Comparison of ENCODE assay signal across 32 mouse cellular contexts in the genomic region with DNA sequence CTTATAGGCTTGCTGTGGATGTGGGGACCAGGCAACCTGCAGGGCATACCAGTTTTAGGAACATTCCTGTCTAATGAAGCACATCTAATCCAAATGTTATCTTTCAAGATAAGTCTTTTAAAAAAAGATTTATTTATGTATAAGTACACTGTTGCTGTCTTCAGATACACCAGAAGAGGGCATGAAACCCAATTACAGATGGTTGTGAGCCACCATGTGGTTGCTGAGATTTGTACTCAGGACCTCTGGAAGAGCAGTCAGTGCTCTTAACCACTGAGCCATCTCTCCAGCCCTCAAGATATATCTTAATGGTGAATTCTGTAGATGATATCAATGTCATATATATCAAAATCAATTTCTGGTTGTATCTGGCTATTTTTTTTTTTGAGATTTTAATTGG. TPM values are rescaled to one million over a fixed set of nuclear protein-coding genes. Genes with fewer than 3 reads are reported as not detected.
DNase-seq lines count a peak whose midpoint lies in the region; ATAC-seq and TF ChIP-seq lines count a peak whose summit lies in the region.
"Had no signal": no experiment of that assay in that cellular context is flagged by ENCODE, and none has a peak within 500 bp of the region (broad histone marks: within the 10 kb centered on the region; RNA-seq: fewer than 3 reads in every experiment).

No protein-coding gene starts in this region.

- no peak overlapping the region for H3K4me2 ChIP-seq in hindbrain, postnatal 0 days (ENCODE audit: low read depth, low read length)
- no peak overlapping the region for H3K4me2 ChIP-seq in hindbrain, embryonic 11.5 days (replicated peaks; ENCODE audit: low read depth, low read length)
- H3K4me2 ChIP-seq: embryonic facial prominence, embryonic 12.5 days; heart, embryonic 15.5 days; hindbrain, embryonic 13.5 days; kidney, embryonic 15.5 days; limb, embryonic 15.5 days; liver, embryonic 15.5 days; lung, embryonic 14.5 days; midbrain, embryonic 12.5 days had no signal

- DNase-seq in hindbrain, postnatal 0 days (ENCODE audit: low spot score), result no peak
- DNase-seq in hindbrain, embryonic 11.5 days (ENCODE audit: low spot score), result no peak
- DNase-seq in MEL (ENCODE audit: low read depth, low spot score), result no peak
- no peak for DNase-seq in gastrocnemius, adult 8-10 months (ENCODE audit: low spot score in 2 of 2)
- DNase-seq in lung, postnatal 14 days, result no peak
- DNase-seq: adrenal gland, postnatal 10 days; cerebellum, adult 11-12 months; cerebellum, adult 9-11 months; embryo, embryonic 11 days; gastrocnemius, postnatal 10 days; heart, postnatal 36 days; kidney, adult 18-20 months; kidney, postnatal 4 days; lung, embryonic 14.5 days; thymus, adult 18-20 months; thymus, postnatal 25 days had no signal

- TF ChIP-seq CTCF in hindbrain, postnatal 0 days (IDR thresholded peaks at IDR 0.05; ENCODE audit: low read depth), result peak; percentile 13; the same call in 1 of the 2 replicates
- TF ChIP-seq CTCF in MEL (IDR thresholded peaks at IDR 0.05 in 2 of 3, conservative IDR thresholded peaks at IDR 0.05 in 1 of 3; ENCODE audit: control insufficient read depth in 1 of 3, insufficient read depth in 1 of 3, low read depth in 2 of 3, low read length in 3 of 3, poor library complexity in 1 of 3, severe bottlenecking in 1 of 3), result peak in 1 of 3 experiments; percentile 33; a peak in 2 of 6 replicates

- no peaks in the 10 kb centered on the region for H3K27me3 ChIP-seq in hindbrain, postnatal 0 days (ENCODE audit: insufficient read depth, low read length)
- no peaks in the 10 kb centered on the region for H3K27me3 ChIP-seq in hindbrain, embryonic 11.5 days (ENCODE audit: control insufficient read depth, insufficient read depth, low read length)
- H3K27me3 ChIP-seq in megakaryocyte, embryonic 14.5 days (replicated peaks), result peaks cover 19% of the 10 kb centered on the region
- H3K27me3 ChIP-seq in MEL (ENCODE audit: control insufficient read depth in 1 of 2, insufficient read depth in 2 of 2, low read length in 2 of 2), result peaks cover 0 to 2% of the 10 kb centered on the region in 2 experiments; a peak in 3 of 4 replicates
- H3K27me3 ChIP-seq: heart, embryonic 15.5 days; kidney, embryonic 15.5 days; limb, embryonic 15.5 days; liver, embryonic 15.5 days had no signal

- no peak overlapping the region for H3K4me3 ChIP-seq in hindbrain, postnatal 0 days (ENCODE audit: low read length)
- no peak overlapping the region for H3K4me3 ChIP-seq in hindbrain, embryonic 11.5 days (ENCODE audit: low read depth, low read length)
- peak overlapping the region; percentile 70 for H3K4me3 ChIP-seq in megakaryocyte, embryonic 14.5 days (replicated peaks)
- no peak overlapping the region for H3K4me3 ChIP-seq in MEL (ENCODE audit: control insufficient read depth in 1 of 2, insufficient read depth in 1 of 2, low read depth in 2 of 2, low read length in 2 of 2)
- H3K4me3 ChIP-seq: embryonic facial prominence, embryonic 12.5 days; forebrain, embryonic 10.5 days; heart, embryonic 10.5 days; heart, embryonic 15.5 days; hindbrain, embryonic 13.5 days; kidney, embryonic 15.5 days; limb, embryonic 10.5 days; limb, embryonic 15.5 days; liver, embryonic 15.5 days; midbrain, embryonic 12.5 days had no signal

- no peak for ATAC-seq in hindbrain, postnatal 0 days
- no peak for ATAC-seq in hindbrain, embryonic 11.5 days (ENCODE audit: low FRiP score)
- ATAC-seq in megakaryocyte, adult 5-6 weeks (ENCODE audit: poor library complexity, severe bottlenecking), result no peak
- ATAC-seq: forebrain, embryonic 16.5 days; Patski had no signal

- TF ChIP-seq POLR2A in MEL (IDR thresholded peaks at IDR 0.05; ENCODE audit: control insufficient read depth in 1 of 2, insufficient read depth in 1 of 2, low read depth in 1 of 2, low read length in 2 of 2, poor library complexity in 1 of 2), result no peak

- no peak overlapping the region for H3K9ac ChIP-seq in hindbrain, postnatal 0 days (replicated peaks; ENCODE audit: low read length)
- H3K9ac ChIP-seq in hindbrain, embryonic 11.5 days (ENCODE audit: low read depth, low read length), result no peak overlapping the region
- H3K9ac ChIP-seq in MEL (ENCODE audit: control insufficient read depth, low read depth, low read length, poor library complexity, severe bottlenecking), result no peak overlapping the region
- H3K9ac ChIP-seq: embryonic facial prominence, embryonic 12.5 days; heart, embryonic 15.5 days; hindbrain, embryonic 13.5 days; kidney, embryonic 15.5 days; limb, embryonic 15.5 days; liver, embryonic 15.5 days; lung, embryonic 14.5 days; midbrain, embryonic 12.5 days had no signal

- 0 out of 4 replicates have a peak, but pooled peaks of 1 of the 2 experiments have one; percentile 1 for TF ChIP-seq EP300 in MEL (IDR thresholded peaks at IDR 0.05; ENCODE audit: low read depth in 1 of 2, low read length in 2 of 2)

- H3K36me3 ChIP-seq in hindbrain, postnatal 0 days (ENCODE audit: insufficient read depth, low read length), result no peaks in the 10 kb centered on the region
- no peaks in the 10 kb centered on the region for H3K36me3 ChIP-seq in hindbrain, embryonic 11.5 days (ENCODE audit: control insufficient read depth, insufficient read depth, low read length)
- no peaks in the 10 kb centered on the region for H3K36me3 ChIP-seq in megakaryocyte, embryonic 14.5 days (replicated peaks; ENCODE audit: low read length)
- H3K36me3 ChIP-seq in MEL (ENCODE audit: control insufficient read depth in 1 of 2, insufficient read depth in 2 of 2, low read length in 2 of 2), result peaks cover 0 to 18% of the 10 kb centered on the region in 2 experiments; a peak in 2 of 4 replicates
- H3K36me3 ChIP-seq: embryonic facial prominence, embryonic 12.5 days; forebrain, embryonic 10.5 days; heart, embryonic 10.5 days; heart, embryonic 15.5 days; hindbrain, embryonic 13.5 days; kidney, embryonic 15.5 days; limb, embryonic 10.5 days; limb, embryonic 15.5 days; liver, embryonic 15.5 days; midbrain, embryonic 12.5 days had no signal

- H3K79me2 ChIP-seq in MEL (ENCODE audit: control insufficient read depth, insufficient read depth, low read length, poor library complexity), result peaks cover 10% of the 10 kb centered on the region

- TF ChIP-seq RAD21 in MEL (IDR thresholded peaks at IDR 0.05; ENCODE audit: low read depth, low read length), result no peak

- H3K4me1 ChIP-seq in hindbrain, postnatal 0 days (ENCODE audit: insufficient read depth, low read length), result no peaks in the 10 kb centered on the region
- H3K4me1 ChIP-seq in hindbrain, embryonic 11.5 days (replicated peaks; ENCODE audit: control insufficient read depth, insufficient read depth, low read length), result no peaks in the 10 kb centered on the region
- H3K4me1 ChIP-seq in megakaryocyte, embryonic 14.5 days, result peaks cover 41% of the 10 kb centered on the region
- peaks cover 3 to 19% of the 10 kb centered on the region in 2 experiments for H3K4me1 ChIP-seq in MEL (ENCODE audit: control insufficient read depth in 1 of 2, insufficient read depth in 2 of 2, low read length in 2 of 2)

- H3K27ac ChIP-seq in hindbrain, postnatal 0 days, result no peak overlapping the region
- H3K27ac ChIP-seq in hindbrain, embryonic 11.5 days (ENCODE audit: low read depth, low read length), result no peak overlapping the region
- no peak overlapping the region for H3K27ac ChIP-seq in MEL (ENCODE audit: control insufficient read depth, low read depth, low read length)
- H3K27ac ChIP-seq: embryonic facial prominence, embryonic 12.5 days; forebrain, embryonic 10.5 days; heart, embryonic 10.5 days; heart, embryonic 15.5 days; hindbrain, embryonic 13.5 days; kidney, embryonic 15.5 days; limb, embryonic 10.5 days; limb, embryonic 15.5 days; liver, embryonic 15.5 days; midbrain, embryonic 12.5 days had no signal

- H3K9me3 ChIP-seq in hindbrain, postnatal 0 days (ENCODE audit: low read length), result no peaks in the 10 kb centered on the region
- H3K9me3 ChIP-seq in hindbrain, embryonic 11.5 days (ENCODE audit: control insufficient read depth, low read length), result no peaks in the 10 kb centered on the region
- peaks cover 8% of the 10 kb centered on the region for H3K9me3 ChIP-seq in megakaryocyte, embryonic 14.5 days
- H3K9me3 ChIP-seq in MEL (replicated peaks; ENCODE audit: insufficient read depth, low read length), result no peaks in the 10 kb centered on the region
- H3K9me3 ChIP-seq: embryonic facial prominence, embryonic 12.5 days; forebrain, embryonic 10.5 days; heart, embryonic 10.5 days; heart, embryonic 15.5 days; hindbrain, embryonic 13.5 days; kidney, embryonic 15.5 days; limb, embryonic 10.5 days; limb, embryonic 15.5 days; liver, embryonic 15.5 days; midbrain, embryonic 12.5 days had no signal

RNA-seq across cellular contexts. Expression of gene Tbl2, which starts 3.5 kb away (rescaled TPM):
- 36.9 and 43.7 TPM in 2 replicates for total RNA-seq in hindbrain, postnatal 0 days (2014; rRNA removed)
- polyA plus RNA-seq in hindbrain, postnatal 0 days (2015; fragmentation: Nextera tagmentation; extraction: Ambion mirVana), result 10.7 and 12.3 TPM in 2 replicates
- polyA plus RNA-seq in hindbrain, embryonic 11.5 days (2014; fragmentation: Nextera tagmentation; extraction: Ambion mirVana), result 21.4 and 21.9 TPM in 2 replicates
- 6.6 TPM in 1 of 2 replicates, not detected in the other for polyA plus RNA-seq in megakaryocyte, embryonic 14.5 days (2012; ENCODE audit: insufficient read depth, low replicate concordance)
- 5.5 and 5.7 TPM in 2 replicates for total RNA-seq in megakaryocyte, adult 5-6 weeks (2015)
- total RNA-seq in megakaryocyte, adult 5-6 weeks (2017), result 12.6 and 15.0 TPM in 2 replicates
- 19.3 and 20.5 TPM in 2 replicates for total RNA-seq in MEL (2012; rRNA removed)
- 10 to 100 TPM in 1 of 2 experiments, not detected in 1; 30.3 TPM for polyA plus RNA-seq in MEL (2012; ENCODE audit: insufficient read depth in 1 of 2, insufficient read length in 2 of 2, low read depth in 1 of 2, low replicate concordance in 2 of 2, missing spikeins in 1 of 2)
- 10 to 100 TPM in 1 of 4 experiments, 1 to 10 TPM in 3; 8.5 to 12.2 (median 8.9) TPM for total RNA-seq in gastrocnemius, adult 8-10 months (2022)

RNA-seq across cellular contexts. Expression of gene Bcl7b, which starts 22.1 kb away (rescaled TPM):
- total RNA-seq in hindbrain, postnatal 0 days (2014; rRNA removed), result 13.7 and 18.5 TPM in 2 replicates
- polyA plus RNA-seq in hindbrain, postnatal 0 days (2015; fragmentation: Nextera tagmentation; extraction: Ambion mirVana), result 32.5 and 36.4 TPM in 2 replicates
- 35.9 and 38.8 TPM in 2 replicates for polyA plus RNA-seq in hindbrain, embryonic 11.5 days (2014; fragmentation: Nextera tagmentation; extraction: Ambion mirVana)
- 58.2 and 75.1 TPM in 2 replicates for polyA plus RNA-seq in megakaryocyte, embryonic 14.5 days (2012; ENCODE audit: insufficient read depth, low replicate concordance)
- 23.5 and 46.6 TPM in 2 replicates for total RNA-seq in megakaryocyte, adult 5-6 weeks (2015)
- 27.4 and 38.8 TPM in 2 replicates for total RNA-seq in megakaryocyte, adult 5-6 weeks (2017)
- 44.6 and 45.1 TPM in 2 replicates for total RNA-seq in MEL (2012; rRNA removed)
- 10 to 100 TPM in 1 of 2 experiments, not detected in 1; 76.0 TPM for polyA plus RNA-seq in MEL (2012; ENCODE audit: insufficient read depth in 1 of 2, insufficient read length in 2 of 2, low read depth in 1 of 2, low replicate concordance in 2 of 2, missing spikeins in 1 of 2)
- 10 to 100 TPM; 25.2 to 34.5 (median 28.4) TPM for total RNA-seq in gastrocnemius, adult 8-10 months (2022)

RNA-seq across cellular contexts. Expression of gene Baz1b, which starts 41.1 kb away (rescaled TPM):
- total RNA-seq in hindbrain, postnatal 0 days (2014; rRNA removed), result 35.5 and 42.9 TPM in 2 replicates
- polyA plus RNA-seq in hindbrain, postnatal 0 days (2015; fragmentation: Nextera tagmentation; extraction: Ambion mirVana), result 15.8 and 16.7 TPM in 2 replicates
- polyA plus RNA-seq in hindbrain, embryonic 11.5 days (2014; fragmentation: Nextera tagmentation; extraction: Ambion mirVana), result 54.5 and 77.6 TPM in 2 replicates
- polyA plus RNA-seq in megakaryocyte, embryonic 14.5 days (2012; ENCODE audit: insufficient read depth, low replicate concordance), result 8.4 and 12.3 TPM in 2 replicates
- 66.1 and 71.1 TPM in 2 replicates for total RNA-seq in megakaryocyte, adult 5-6 weeks (2015)
- 129 and 134 TPM in 2 replicates for total RNA-seq in megakaryocyte, adult 5-6 weeks (2017)
- 69.1 and 72.9 TPM in 2 replicates for total RNA-seq in MEL (2012; rRNA removed)
- 10 to 100 TPM; 44.5 to 81.5 TPM for polyA plus RNA-seq in MEL (2012; ENCODE audit: insufficient read depth in 1 of 2, insufficient read length in 2 of 2, low read depth in 1 of 2, low replicate concordance in 2 of 2, missing spikeins in 1 of 2)
- total RNA-seq in gastrocnemius, adult 8-10 months (2022), result 10 to 100 TPM; 34.2 to 36.5 (median 35.3) TPM

RNA-seq across cellular contexts. Expression of gene Mlxipl, which starts 56.3 kb away (rescaled TPM):
- 0.58 and 2.3 TPM in 2 replicates for total RNA-seq in hindbrain, postnatal 0 days (2014; rRNA removed)
- polyA plus RNA-seq in hindbrain, postnatal 0 days (2015; fragmentation: Nextera tagmentation; extraction: Ambion mirVana), result 0.86 and 1.4 TPM in 2 replicates
- 1.2 and 1.6 TPM in 2 replicates for polyA plus RNA-seq in hindbrain, embryonic 11.5 days (2014; fragmentation: Nextera tagmentation; extraction: Ambion mirVana)
- 0.12 TPM in 1 of 2 replicates, not detected in the other for polyA plus RNA-seq in megakaryocyte, embryonic 14.5 days (2012; ENCODE audit: insufficient read depth, low replicate concordance)
- total RNA-seq in megakaryocyte, adult 5-6 weeks (2015), result 0.05 and 0.31 TPM in 2 replicates
- 0.45 and 0.62 TPM in 2 replicates for total RNA-seq in megakaryocyte, adult 5-6 weeks (2017)
- not detected in 2 replicates for total RNA-seq in MEL (2012; rRNA removed)
- not detected for polyA plus RNA-seq in MEL (2012; ENCODE audit: insufficient read depth in 1 of 2, insufficient read length in 2 of 2, low read depth in 1 of 2, low replicate concordance in 2 of 2, missing spikeins in 1 of 2)
- 10 to 100 TPM; 44.9 to 73.8 (median 51.6) TPM for total RNA-seq in gastrocnemius, adult 8-10 months (2022)
- total RNA-seq: CH12.LX had no signal
- polyA plus RNA-seq: C2C12 had no signal
